Mouse (Mus musculus): ENCODE data around the gene Olfr1201. TPM values are rescaled to one million over a fixed set of nuclear protein-coding genes. Genes with fewer than 3 reads are reported as not detected.

Olfr1201 gene
- polyA plus RNA-seq, 1 experiment: not detected

- H3ac ChIP-seq (ENCODE audit: control insufficient read depth, insufficient read length, low read depth): no peak within 1 kb of the TSS
- H3K27me3 ChIP-seq (ENCODE audit: control insufficient read depth, insufficient read depth, insufficient read length): no peaks in the 10 kb centered on the region
- no peak within 1 kb of the TSS for H3K4me3 ChIP-seq (ENCODE audit: insufficient read depth, poor library complexity, severe bottlenecking)
- TF ChIP-seq FOSL1 (IDR thresholded peaks at IDR 0.05; ENCODE audit: insufficient read depth, low read length, poor library complexity, severe bottlenecking) (no peak), MYOD1 (IDR thresholded peaks at IDR 0.05; ENCODE audit: control insufficient read depth, insufficient read length, low read depth) (no peak), CTCF (IDR thresholded peaks at IDR 0.05; ENCODE audit: control insufficient read depth, insufficient read depth, insufficient read length) (no peak), USF1 (IDR thresholded peaks at IDR 0.05; ENCODE audit: low read depth) (no peak), MAX (IDR thresholded peaks at IDR 0.05) (no peak), CEBPB (IDR thresholded peaks at IDR 0.05; ENCODE audit: low read depth) (no peak), MYOG (IDR thresholded peaks at IDR 0.05; ENCODE audit: control insufficient read depth, extremely low read depth, insufficient read length) (no peak)
- H3K79me2 ChIP-seq (ENCODE audit: control insufficient read depth, insufficient read depth): no peaks in the 10 kb centered on the region
- no peaks in the 10 kb centered on the region for H3K79me3 ChIP-seq (ENCODE audit: low read depth)
- no peaks in the 10 kb centered on the region for H3K36me3 ChIP-seq (ENCODE audit: control insufficient read depth, insufficient read depth)
These were observed 36.6 kb downstream of the Olfr1201 start, which contains the start of gene Olfr1205 for GRCm38 (mm10) chr2:88829437-88829836. Gene Olfr1205 (plus strand): TSS chr2:88829737.

DNA sequence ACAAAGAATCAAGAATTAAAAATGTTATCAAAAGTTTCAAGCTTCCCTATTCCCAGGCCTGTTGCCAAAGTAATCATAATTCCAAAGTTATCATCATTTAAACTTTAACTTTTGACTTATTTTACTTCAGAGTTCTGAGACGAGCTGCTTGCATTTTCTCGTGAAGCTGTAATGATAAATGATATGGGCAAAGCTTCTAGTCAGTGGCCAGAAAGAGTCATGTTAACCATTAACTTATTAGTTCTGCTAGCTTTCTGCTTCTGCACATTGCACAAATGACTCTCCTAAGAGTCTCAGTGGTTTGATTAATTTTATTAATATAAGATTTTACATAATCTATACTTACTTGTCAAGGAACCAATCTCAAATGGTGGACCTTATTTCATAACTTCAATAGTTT, 45.6 kb downstream of the Olfr1201 start:
- Histone ChIP-seq H3ac (ENCODE audit: control insufficient read depth, insufficient read length, low read depth) (no peak overlapping the region), H3K4me3 (ENCODE audit: insufficient read depth, poor library complexity, severe bottlenecking) (no peak overlapping the region), H3K36me3 (ENCODE audit: control insufficient read depth, insufficient read depth) (no peaks in the 10 kb centered on the region), H3K79me3 (ENCODE audit: low read depth) (no peaks in the 10 kb centered on the region), H3K79me2 (ENCODE audit: control insufficient read depth, insufficient read depth) (no peaks in the 10 kb centered on the region), H3K27me3 (ENCODE audit: control insufficient read depth, insufficient read depth, insufficient read length) (no peaks in the 10 kb centered on the region)
- no peak for TF ChIP-seq FOSL1 (IDR thresholded peaks at IDR 0.05; ENCODE audit: insufficient read depth, low read length, poor library complexity, severe bottlenecking)
- TF ChIP-seq MYOG (IDR thresholded peaks at IDR 0.05; ENCODE audit: control insufficient read depth, extremely low read depth, insufficient read length): no peak
- TF ChIP-seq CTCF (IDR thresholded peaks at IDR 0.05; ENCODE audit: control insufficient read depth, insufficient read depth, insufficient read length): no peak
- TF ChIP-seq USF1 (IDR thresholded peaks at IDR 0.05; ENCODE audit: low read depth): no peak
- no peak for TF ChIP-seq CEBPB (IDR thresholded peaks at IDR 0.05; ENCODE audit: low read depth)
- no peak for TF ChIP-seq MAX (IDR thresholded peaks at IDR 0.05)
- TF ChIP-seq MYOD1 (IDR thresholded peaks at IDR 0.05; ENCODE audit: control insufficient read depth, insufficient read length, low read depth): no peak

Other genes starting within 250 kb of the Olfr1201 start
- gene Olfr1188, start 236.1 kb upstream of the Olfr1201 start, polyA plus RNA-seq (2012; fragmentation: generic; extraction: Trizol): not detected
- gene Olfr1189, start 206.6 kb upstream of the Olfr1201 start, polyA plus RNA-seq (2012; fragmentation: generic; extraction: Trizol): not detected
- not detected for gene Olfr1191-ps1, start 152.5 kb upstream of the Olfr1201 start, polyA plus RNA-seq (2012; fragmentation: generic; extraction: Trizol)
- gene Olfr1192-ps1, start 144.5 kb upstream of the Olfr1201 start, polyA plus RNA-seq (2012; fragmentation: generic; extraction: Trizol): not detected
- not detected for gene Olfr1193, start 117.4 kb upstream of the Olfr1201 start, polyA plus RNA-seq (2012; fragmentation: generic; extraction: Trizol)
- not detected for gene Olfr1195, start 103.8 kb upstream of the Olfr1201 start, polyA plus RNA-seq (2012; fragmentation: generic; extraction: Trizol)
- not detected for gene Olfr1196, start 88.4 kb upstream of the Olfr1201 start, polyA plus RNA-seq (2012; fragmentation: generic; extraction: Trizol)
- gene Olfr1197, start 60.7 kb upstream of the Olfr1201 start, polyA plus RNA-seq (2012; fragmentation: generic; extraction: Trizol): not detected
- not detected for gene Olfr1198, start 41.7 kb upstream of the Olfr1201 start, polyA plus RNA-seq (2012; fragmentation: generic; extraction: Trizol)
- gene Olfr1199, start 32.6 kb upstream of the Olfr1201 start, polyA plus RNA-seq (2012; fragmentation: generic; extraction: Trizol): not detected
- not detected for gene Olfr1200, start 22.5 kb upstream of the Olfr1201 start, polyA plus RNA-seq (2012; fragmentation: generic; extraction: Trizol)
- gene Olfr1202, start 21.5 kb downstream of the Olfr1201 start, polyA plus RNA-seq (2012; fragmentation: generic; extraction: Trizol): not detected
- gene Olfr1205, start 36.7 kb downstream of the Olfr1201 start, polyA plus RNA-seq (2012; fragmentation: generic; extraction: Trizol): not detected
- gene Olfr1204, start 56.3 kb downstream of the Olfr1201 start, polyA plus RNA-seq (2012; fragmentation: generic; extraction: Trizol): not detected
- gene Olfr1206, start 70.2 kb downstream of the Olfr1201 start, polyA plus RNA-seq (2012; fragmentation: generic; extraction: Trizol): not detected
- gene Olfr1208, start 109.3 kb downstream of the Olfr1201 start, polyA plus RNA-seq (2012; fragmentation: generic; extraction: Trizol): not detected
- not detected for gene Olfr1209, start 122.1 kb downstream of the Olfr1201 start, polyA plus RNA-seq (2012; fragmentation: generic; extraction: Trizol)
- gene Olfr1211, start 145.1 kb downstream of the Olfr1201 start, polyA plus RNA-seq (2012; fragmentation: generic; extraction: Trizol): not detected
- gene Olfr1212, start 160.9 kb downstream of the Olfr1201 start, polyA plus RNA-seq (2012; fragmentation: generic; extraction: Trizol): not detected
- gene Gm13762, start 187.2 kb downstream of the Olfr1201 start, polyA plus RNA-seq (2012; fragmentation: generic; extraction: Trizol): not detected
- gene Olfr1214, start 199.6 kb downstream of the Olfr1201 start, polyA plus RNA-seq (2012; fragmentation: generic; extraction: Trizol): not detected
- not detected for gene Olfr1215, start 213.9 kb downstream of the Olfr1201 start, polyA plus RNA-seq (2012; fragmentation: generic; extraction: Trizol)
- gene Olfr1216, start 225.3 kb downstream of the Olfr1201 start, polyA plus RNA-seq (2012; fragmentation: generic; extraction: Trizol): not detected
- not detected for gene Olfr1217, start 239.0 kb downstream of the Olfr1201 start, polyA plus RNA-seq (2012; fragmentation: generic; extraction: Trizol)